Mouse (Mus musculus): ENCODE data around the gene Odf2.

Gene Odf2

GRCm38 (mm10) chr2:29934906-29935599 lies 46.0 kb downstream of the Odf2 start, which contains the start of gene Gle1:
TSS of gene Gle1 (plus strand) at chr2:29935426.
- peak; percentile 97 for DNase-seq (ENCODE audit: low spot score in 2 of 2)

DNA sequence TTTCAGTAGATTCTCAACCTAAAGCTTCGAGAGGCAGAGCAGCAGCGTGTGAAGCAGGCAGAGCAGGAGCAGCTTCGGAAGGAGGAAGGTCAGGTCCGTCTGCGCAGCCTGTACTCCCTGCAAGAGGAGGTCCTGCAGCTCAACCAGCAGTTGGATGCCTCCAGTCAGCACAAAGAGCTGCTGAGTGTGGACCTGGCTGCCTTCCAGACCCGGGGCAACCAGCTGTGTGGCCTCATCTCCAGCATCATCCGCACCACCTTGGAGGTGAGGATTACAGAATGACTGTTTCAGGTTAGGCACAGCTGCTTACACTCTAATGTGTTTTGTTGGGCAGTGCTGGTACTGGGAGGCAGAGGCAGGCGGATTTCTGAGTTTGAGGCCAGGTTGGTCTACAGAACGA lies 51.1 kb downstream of the Odf2 start:
- no peak for DNase-seq (ENCODE audit: low spot score in 2 of 2)

DNA sequence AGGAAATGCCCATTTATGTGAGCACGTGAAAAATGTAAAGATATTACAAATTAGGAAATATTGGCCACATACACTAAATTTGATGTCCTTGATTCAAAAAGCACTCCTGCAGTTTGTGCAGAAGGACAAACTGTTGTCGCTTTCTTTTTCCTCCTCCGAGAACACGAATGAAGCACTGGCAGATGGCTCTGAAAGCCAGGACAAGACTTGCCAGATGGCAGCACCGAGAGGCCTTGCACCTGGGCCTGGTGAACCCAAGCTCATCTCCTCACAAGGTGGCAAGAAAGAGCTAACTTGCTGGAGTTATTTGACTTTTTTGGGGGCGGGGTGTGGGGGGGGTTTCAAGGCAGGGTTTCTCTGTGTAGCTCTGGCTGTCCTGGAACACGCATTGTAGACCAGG lies 51.8 kb downstream of the Odf2 start:
- no peak for DNase-seq (ENCODE audit: low spot score in 2 of 2)

DNA sequence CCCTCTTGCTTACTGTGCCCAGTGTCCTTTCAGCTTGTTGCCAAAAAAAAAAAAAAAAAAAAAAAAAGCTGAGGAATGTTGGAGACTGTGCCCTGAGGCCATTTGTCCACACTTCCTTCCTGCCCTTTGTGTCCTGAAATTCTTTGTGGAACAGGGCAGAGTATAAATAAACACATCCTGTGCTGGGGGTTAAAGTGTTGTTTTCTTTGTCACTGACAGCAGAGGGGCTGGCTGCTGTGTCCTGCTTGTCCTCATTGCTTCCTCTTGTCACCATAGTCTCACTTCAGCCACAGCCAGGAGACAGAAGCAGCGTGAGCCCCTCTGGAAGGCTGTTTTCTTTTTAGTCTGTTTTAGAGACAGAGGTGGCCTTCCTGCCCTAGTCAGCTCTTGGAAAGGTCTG lies 55.7 kb downstream of the Odf2 start:
- no peak for DNase-seq (ENCODE audit: low spot score in 2 of 2)

DNA sequence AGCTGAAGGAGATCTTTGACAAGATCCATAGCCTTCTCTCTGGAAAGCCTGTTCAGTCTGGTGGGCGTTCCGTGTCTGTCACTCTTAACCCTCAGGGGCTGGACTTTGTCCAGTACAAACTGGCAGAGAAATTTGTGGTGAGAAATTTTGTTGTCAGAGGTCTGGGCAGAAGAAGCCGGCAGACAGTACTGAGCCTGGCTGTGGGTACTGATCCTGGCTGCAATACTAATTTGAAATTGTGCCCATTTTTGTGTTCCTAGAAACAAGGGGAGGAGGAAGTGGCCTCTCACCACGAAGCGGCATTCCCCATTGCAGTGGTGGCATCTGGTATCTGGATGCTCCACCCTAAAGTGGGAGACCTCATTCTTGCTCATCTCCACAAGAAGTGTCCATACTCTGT lies 59.9 kb downstream of the Odf2 start:
- no peak for DNase-seq (ENCODE audit: low spot score in 2 of 2)

DNA sequence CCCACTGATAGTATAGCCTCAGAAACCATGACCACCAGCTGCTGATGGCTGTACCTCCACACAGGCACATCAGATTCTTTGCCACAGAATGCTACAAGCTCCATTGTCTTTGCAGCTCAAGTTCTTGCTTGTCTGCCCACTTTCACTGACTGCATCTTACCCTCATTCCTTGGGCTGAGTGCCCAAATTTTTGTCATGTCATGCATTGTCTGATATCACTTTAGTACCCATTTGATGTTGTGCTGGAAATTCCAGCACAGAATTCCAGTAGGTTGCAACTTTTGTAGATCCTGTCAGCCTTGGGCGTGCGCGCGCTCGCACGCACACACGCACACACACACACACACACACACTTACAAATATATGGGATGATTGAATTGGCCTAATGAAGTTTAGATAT lies 72.2 kb downstream of the Odf2 start:
- no peak for DNase-seq (ENCODE audit: low spot score in 2 of 2)

GRCm38 (mm10) chr2:29964354-29965249 lies 75.6 kb downstream of the Odf2 start:
- no peak for DNase-seq (ENCODE audit: low spot score in 2 of 2)

- DNase-seq (ENCODE audit: low spot score in 2 of 2), result peak; percentile 91 to 96
Observed at GRCm38 (mm10) chr2:29965250-29965843, 76.3 kb downstream of the Odf2 start, which contains the start of gene Sptan1. TSS of gene Sptan1 (plus strand) at chr2:29965560.

- peak; percentile 20 to 26 for DNase-seq (ENCODE audit: low spot score in 2 of 2)
Observed at GRCm38 (mm10) chr2:29965906-29966305, 76.9 kb downstream of the Odf2 start.

- DNase-seq (ENCODE audit: low spot score in 2 of 2), result no peak
Observed at GRCm38 (mm10) chr2:29966826-29967225, 77.8 kb downstream of the Odf2 start.

DNA sequence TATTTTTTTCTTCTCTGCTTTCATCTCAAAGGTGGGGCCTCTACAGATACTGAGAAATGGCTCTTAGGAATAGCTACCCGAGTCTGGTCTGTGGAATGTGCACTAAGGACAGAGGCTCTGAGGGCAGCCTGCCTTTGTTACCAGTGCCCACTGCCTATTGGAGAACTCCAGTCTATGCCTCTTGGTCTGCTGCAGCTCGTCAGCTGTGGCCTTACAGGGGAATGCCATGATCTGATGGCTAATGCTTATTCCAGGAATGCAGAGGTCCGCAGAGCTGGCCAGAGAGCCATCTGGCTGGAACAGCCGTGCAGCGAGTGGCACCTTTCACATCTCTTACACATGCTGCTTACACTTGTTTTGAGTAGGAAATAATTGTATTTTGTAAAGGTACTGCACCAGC lies 78.7 kb downstream of the Odf2 start:
- DNase-seq (ENCODE audit: low spot score in 2 of 2), result no peak

DNA sequence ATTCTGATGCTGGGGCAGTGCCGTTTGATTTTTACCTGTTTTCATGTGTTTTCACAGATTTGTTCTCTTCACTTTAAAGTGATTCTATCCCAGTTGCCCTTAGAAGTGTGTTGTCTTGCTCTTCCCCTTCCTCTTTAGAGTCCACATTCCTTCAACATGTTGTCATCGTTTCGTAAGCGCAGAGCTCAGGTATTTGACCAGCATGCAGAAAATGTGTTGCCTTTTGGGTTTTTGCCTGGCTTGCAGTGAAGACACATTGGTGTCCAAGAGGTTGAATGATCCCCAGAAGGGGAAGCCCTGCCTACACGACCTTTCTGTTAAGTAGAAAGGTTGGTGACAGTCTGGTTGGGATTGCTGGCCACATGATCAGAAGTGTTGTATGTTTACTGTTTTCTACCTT lies 79.6 kb downstream of the Odf2 start:
- no peak for DNase-seq (ENCODE audit: low spot score in 2 of 2)

DNA sequence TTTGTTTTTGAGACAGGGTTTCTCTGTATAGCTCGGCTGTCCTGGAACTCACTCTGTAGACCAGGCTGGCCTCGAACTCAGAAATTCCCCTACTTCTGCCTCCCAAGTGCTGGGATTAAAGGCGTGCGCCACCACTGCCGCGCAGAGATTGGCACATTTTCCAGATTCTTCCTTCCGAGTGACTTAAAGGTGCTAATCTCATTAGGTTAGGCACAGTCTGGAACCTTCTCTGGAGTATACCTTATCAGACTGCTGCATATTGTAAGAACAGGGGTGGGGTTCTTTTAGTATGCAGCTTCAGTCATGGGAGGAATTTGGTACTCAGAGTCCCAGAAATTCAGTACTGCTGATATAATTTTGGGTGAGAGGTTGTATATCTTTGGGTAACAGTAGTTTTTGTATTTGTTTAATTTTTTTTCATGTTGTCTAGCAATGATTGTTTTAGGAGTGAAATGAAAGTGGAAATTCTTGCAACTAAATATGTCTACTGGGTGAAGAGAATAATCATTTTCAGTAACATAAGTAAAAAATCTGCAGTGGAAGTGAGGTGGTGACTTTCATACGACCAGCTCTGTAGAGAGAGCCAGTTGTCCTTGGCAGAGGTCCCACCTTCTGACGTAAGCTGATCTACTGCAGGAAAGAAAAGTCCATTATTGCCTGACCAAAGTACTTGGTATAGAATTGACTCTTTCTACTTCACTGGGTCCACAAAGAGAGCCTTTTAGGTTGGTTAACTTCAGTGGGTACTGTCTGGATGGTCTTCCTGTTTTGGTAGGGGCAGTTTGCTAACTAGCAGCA lies 83.0 kb downstream of the Odf2 start:
- DNase-seq (ENCODE audit: low spot score in 2 of 2), result peak; percentile 33 to 71

GRCm38 (mm10) chr2:29973525-29973924 lies 84.5 kb downstream of the Odf2 start:
- DNase-seq (ENCODE audit: low spot score in 2 of 2), result no peak

GRCm38 (mm10) chr2:29977307-29977706 lies 88.3 kb downstream of the Odf2 start:
- no peak for DNase-seq (ENCODE audit: low spot score in 2 of 2)

DNA sequence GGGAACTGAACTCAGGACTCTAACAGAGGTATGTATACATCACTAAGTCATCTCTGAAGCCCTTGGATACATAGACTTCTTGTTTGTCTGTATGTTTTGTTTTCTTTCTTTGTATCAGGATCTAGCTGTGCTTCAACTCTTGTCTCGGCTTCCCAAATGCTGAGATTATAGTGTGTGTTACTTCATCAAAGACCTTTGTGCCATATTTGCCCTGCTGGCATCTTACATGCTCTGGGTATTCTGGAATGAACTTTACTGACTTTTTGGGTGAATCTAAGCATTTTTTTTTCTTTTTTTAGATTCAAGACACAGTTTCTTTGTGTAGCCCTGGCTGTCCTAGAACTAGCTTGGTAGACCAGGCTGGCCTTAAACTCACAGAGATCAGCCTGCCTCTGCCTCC lies 91.6 kb downstream of the Odf2 start:
- no peak for DNase-seq (ENCODE audit: low spot score in 2 of 2)

Measured in urinary bladder, postnatal 36 days (tissue).